Mouse (Mus musculus) hindbrain, embryonic 16.5 days (tissue): ENCODE data around the gene Gm3629. TPM values are rescaled to one million over a fixed set of nuclear protein-coding genes. Genes with fewer than 3 reads are reported as not detected.
"Not testable (repeated sequence)": the region's sequence is repeated elsewhere in the genome, so short reads cannot be mapped to it uniquely, and the experiment has no call there.

Source experiments
- ATAC-seq: fragments of 200-750 bp; cut with Nextera tagmentation; 2 replicates; pipeline ENCODE4 v1.8.0; 2017; ENCODE audit warnings: moderate TSS enrichment, moderate library complexity
- H3K27ac ChIP-seq: fragments of 300-500 bp; sonication (generic); 2 replicates; pipeline ENCODE4 v1.5.1; 2014; ENCODE audit warnings: low read depth, mild to moderate bottlenecking, control low read depth, low read length, moderate library complexity
- H3K27me3 ChIP-seq: fragments of 300-500 bp; sonication (generic); replicated peaks from 2 replicates; pipeline ENCODE4 v1.6.1; 2014; ENCODE audit warnings: low read length; ENCODE audit not compliant: control insufficient read depth, insufficient read depth
- H3K36me3 ChIP-seq: fragments of 300-500 bp; sonication (generic); 2 replicates; pipeline ENCODE4 v1.6.1; 2014; ENCODE audit warnings: mild to moderate bottlenecking, low read length, moderate library complexity, mixed read lengths; ENCODE audit not compliant: control insufficient read depth, insufficient read depth
- H3K4me1 ChIP-seq: fragments of 300-500 bp; sonication (generic); 2 replicates; pipeline ENCODE4 v1.6.1; 2014; ENCODE audit warnings: low read depth, low read length; ENCODE audit not compliant: control insufficient read depth, insufficient read depth
- H3K4me2 ChIP-seq: fragments of 300-500 bp; sonication (generic); 2 replicates; pipeline ENCODE4 v1.6.1; 2014; ENCODE audit warnings: mild to moderate bottlenecking, low read length, control low read depth, moderate library complexity
- H3K4me3 ChIP-seq: fragments of 300-500 bp; sonication (generic); 2 replicates; pipeline ENCODE4 v1.5.1; 2014; ENCODE audit warnings: mild to moderate bottlenecking, low read length, control low read depth, moderate library complexity
- H3K9ac ChIP-seq: fragments of 300-500 bp; sonication (generic); 2 replicates; pipeline ENCODE4 v1.6.1; 2014; ENCODE audit warnings: low read depth, mild to moderate bottlenecking, control low read depth, low read length, moderate library complexity
- H3K9me3 ChIP-seq: fragments of 300-500 bp; sonication (generic); 2 replicates; pipeline ENCODE4 v1.6.1; 2014; ENCODE audit warnings: mild to moderate bottlenecking, low read length, moderate library complexity; ENCODE audit not compliant: control insufficient read depth
- WGBS: fragments of 180-500 bp; shearing (Covaris S2); extraction: QIAGEN DNeasy Blood & Tissue Kit; methylation state at CpG from one replicate; pipeline ENCODE4 v1.1.7; 2014; 5-methylcytosine and 5-hydroxymethylcytosine counted together
- polyA plus RNA-seq: library from polyadenylated mRNA; unstranded; fragments of >200 nt; fragmentation: Nextera tagmentation; extraction: Ambion mirVana; gene quantifications from 2 replicates; pipeline ENCODE4 v1.2.1, GENCODE M21; 2015

Gene Gm3629
- 1.3 and 1.5 TPM in 2 replicates for polyA plus RNA-seq

- not testable (repeated sequence) for H3K27ac ChIP-seq, H3K27me3 ChIP-seq, H3K4me1 ChIP-seq, H3K9ac ChIP-seq, H3K4me2 ChIP-seq, ATAC-seq, H3K9me3 ChIP-seq, H3K4me3 ChIP-seq, H3K36me3 ChIP-seq
- WGBS = 45% methylated on average over 1 of the region's 2 CpGs
Observed at GRCm38 (mm10) chr14:6590513-6590912, at the start of gene Gm3629. Gene Gm3629 (minus strand): TSS chr14:6590613.

GRCm38 (mm10) chr14:6622318-6622717 is 31.9 kb upstream of the Gm3629 start, which contains the start of gene Gm3460:
Gene Gm3460 (minus strand): TSS chr14:6622418.
- H3K4me3 ChIP-seq, H3K27me3 ChIP-seq, H3K36me3 ChIP-seq, H3K4me2 ChIP-seq, H3K9ac ChIP-seq, H3K4me1 ChIP-seq, H3K27ac ChIP-seq, H3K9me3 ChIP-seq, ATAC-seq: not testable (repeated sequence)
- WGBS = 67% methylated on average over 1 of the region's 2 CpGs

- WGBS = no CpG with 5 or more reads among the region's 1 CpGs
- H3K27ac ChIP-seq = not testable (repeated sequence)
Observed at GRCm38 (mm10) chr14:6606436-6606835, 16.0 kb upstream of the Gm3629 start.

GRCm38 (mm10) chr14:6605004-6605403 is 14.6 kb upstream of the Gm3629 start:
- peak overlapping the region; percentile 63 for H3K9ac ChIP-seq

More at GRCm38 (mm10) chr14:6606436-6606835, 16.0 kb upstream of the Gm3629 start:
- ATAC-seq, H3K4me2 ChIP-seq, H3K27me3 ChIP-seq, H3K4me1 ChIP-seq, H3K36me3 ChIP-seq, H3K9me3 ChIP-seq, H3K4me3 ChIP-seq, H3K9ac ChIP-seq: not testable (repeated sequence)

GRCm38 (mm10) chr14:6604551-6604950 is 14.1 kb upstream of the Gm3629 start:
- Histone ChIP-seq H3K4me3 (peak overlapping the region; percentile 41), H3K4me2 (peak overlapping the region; percentile 64), H3K9ac (peak overlapping the region; percentile 63)
- ATAC-seq, H3K4me1 ChIP-seq, H3K27ac ChIP-seq, H3K27me3 ChIP-seq, H3K9me3 ChIP-seq, H3K36me3 ChIP-seq: not testable (repeated sequence)
- 12% methylated on average over 13 of the region's 20 CpGs for WGBS

More at GRCm38 (mm10) chr14:6605004-6605403, 14.6 kb upstream of the Gm3629 start:
- H3K36me3 ChIP-seq, H3K27me3 ChIP-seq, ATAC-seq, H3K4me1 ChIP-seq, H3K27ac ChIP-seq, H3K9me3 ChIP-seq: not testable (repeated sequence)
- WGBS = 2% methylated on average over 14 of the region's 20 CpGs
- H3K4me3 ChIP-seq = peak overlapping the region; percentile 41
- peak overlapping the region; percentile 64 for H3K4me2 ChIP-seq

GRCm38 (mm10) chr14:6537190-6537589 is 53.2 kb downstream of the Gm3629 start, which contains the start of gene Gm8356:
Gene Gm8356 (minus strand): TSS chr14:6537290.
- not testable (repeated sequence) for H3K27me3 ChIP-seq, H3K27ac ChIP-seq, ATAC-seq, H3K9me3 ChIP-seq, H3K4me2 ChIP-seq, H3K4me1 ChIP-seq, H3K9ac ChIP-seq, H3K4me3 ChIP-seq, H3K36me3 ChIP-seq
- WGBS = no CpG with 5 or more reads among the region's 2 CpGs

Other genes with a start within 250 kb of the Gm3629 start
- not detected in 2 replicates for gene Gm3618, start 246.9 kb downstream of the Gm3629 start, polyA plus RNA-seq
- gene Gm16440, start 200.3 kb downstream of the Gm3629 start, polyA plus RNA-seq = not detected in 2 replicates
- gene Gm3591, start 178.1 kb downstream of the Gm3629 start, polyA plus RNA-seq = 7.0 and 9.2 TPM in 2 replicates
- gene Gm3594, start 146.0 kb downstream of the Gm3629 start, polyA plus RNA-seq = not detected in 2 replicates
- gene Gm8356, start 53.3 kb downstream of the Gm3629 start, polyA plus RNA-seq = not detected in 2 replicates
- gene Gm3460, start 31.8 kb upstream of the Gm3629 start, polyA plus RNA-seq = 0.42 and 0.68 TPM in 2 replicates
- gene Gm10251, start 93.6 kb upstream of the Gm3629 start, polyA plus RNA-seq = 0.23 TPM in 1 of 2 replicates, not detected in the other
- 0.14 TPM in 1 of 2 replicates, not detected in the other for gene Gm8050, start 129.6 kb upstream of the Gm3629 start, polyA plus RNA-seq
- 18.0 and 18.5 TPM in 2 replicates for gene Gm3636, start 151.7 kb upstream of the Gm3629 start, polyA plus RNA-seq
- not detected in 2 replicates for gene Gm8362, start 183.8 kb upstream of the Gm3629 start, polyA plus RNA-seq
- gene Gm3642, start 249.7 kb upstream of the Gm3629 start, polyA plus RNA-seq = not detected in 2 replicates